Mouse (Mus musculus) liver, embryonic 14.5 days (tissue): ENCODE measurements around the gene Kdm4a.

ENCODE experiments used
- CTCF ChIP-seq: IDR thresholded peaks from 2 replicates; pipeline ENCODE4 v1.5.1; 2016; ENCODE audit warnings: antibody characterized with exemption, low read depth, control low read depth
- EP300 ChIP-seq: IDR thresholded peaks from 2 replicates; pipeline ENCODE4 v1.6.1; 2016; ENCODE audit warnings: antibody characterized with exemption, low read depth

GRCm38 (mm10) chr4:118138891-118139290 is 41.0 kb downstream of the Kdm4a start:
- TF ChIP-seq EP300 = no peak
- TF ChIP-seq CTCF = no peak
